Mouse (Mus musculus): ENCODE measurements around the gene Mul1.

The Mul1 gene

GRCm38 (mm10) chr4:138458735-138459440 is 24.4 kb downstream of the Mul1 start:
- in situ Hi-C loops (cut with MseI, MboI): loop anchor here in 1 of 2 experiments (10.0 kb wide), 1 partner anchor 386 kb away; no protein-coding TSS in a partner anchor

GRCm38 (mm10) chr4:138459775-138460174 is 25.3 kb downstream of the Mul1 start:
- in situ Hi-C loops (cut with MseI, MboI): loop anchor here in 1 of 2 experiments (10.0 kb wide), 1 partner anchor 385 kb away; no protein-coding TSS in a partner anchor

GRCm38 (mm10) chr4:138460910-138461309 is 26.4 kb downstream of the Mul1 start:
- in situ Hi-C loops (cut with MseI, MboI): no loop called here

GRCm38 (mm10) chr4:138461471-138461870 is 27.0 kb downstream of the Mul1 start:
- in situ Hi-C loops (cut with MseI, MboI): no loop called here

- in situ Hi-C loops (cut with MseI, MboI): no loop called here
Measured at GRCm38 (mm10) chr4:138462971-138463831, 28.7 kb downstream of the Mul1 start.

- in situ Hi-C loops (cut with MseI, MboI): no loop called here
Measured at GRCm38 (mm10) chr4:138463832-138464487, 29.5 kb downstream of the Mul1 start.

- in situ Hi-C loops (cut with MseI, MboI): no loop called here
Measured at GRCm38 (mm10) chr4:138464667-138465353, 30.3 kb downstream of the Mul1 start.

GRCm38 (mm10) chr4:138465446-138465845 is 31.0 kb downstream of the Mul1 start:
- in situ Hi-C loops (cut with MseI, MboI): no loop called here

GRCm38 (mm10) chr4:138466690-138467089 is 32.2 kb downstream of the Mul1 start:
- in situ Hi-C loops (cut with MseI, MboI): no loop called here

- in situ Hi-C loops (cut with MseI, MboI): no loop called here
Measured at GRCm38 (mm10) chr4:138467451-138467850, 33.0 kb downstream of the Mul1 start.

- in situ Hi-C loops (cut with MseI, MboI): no loop called here
Measured at GRCm38 (mm10) chr4:138469080-138469479, 34.6 kb downstream of the Mul1 start.

- in situ Hi-C loops (cut with MseI, MboI): no loop called here
Measured at GRCm38 (mm10) chr4:138471241-138471640, 36.8 kb downstream of the Mul1 start.

- in situ Hi-C loops (cut with MseI, MboI): no loop called here
Measured at GRCm38 (mm10) chr4:138479595-138479994, 45.1 kb downstream of the Mul1 start.

- in situ Hi-C loops (cut with MseI, MboI): no loop called here
Measured at GRCm38 (mm10) chr4:138480962-138481361, 46.5 kb downstream of the Mul1 start.

GRCm38 (mm10) chr4:138482721-138483120 is 48.2 kb downstream of the Mul1 start:
- in situ Hi-C loops (cut with MseI, MboI): no loop called here

- in situ Hi-C loops (cut with MseI, MboI): no loop called here
Measured at GRCm38 (mm10) chr4:138488241-138488640, 53.8 kb downstream of the Mul1 start.

GRCm38 (mm10) chr4:138491088-138491487 is 56.6 kb downstream of the Mul1 start:
- in situ Hi-C loops (cut with MseI, MboI): no loop called here
